Comparison of ENCODE assay signal across 7 mouse cellular contexts in the genomic region with DNA sequence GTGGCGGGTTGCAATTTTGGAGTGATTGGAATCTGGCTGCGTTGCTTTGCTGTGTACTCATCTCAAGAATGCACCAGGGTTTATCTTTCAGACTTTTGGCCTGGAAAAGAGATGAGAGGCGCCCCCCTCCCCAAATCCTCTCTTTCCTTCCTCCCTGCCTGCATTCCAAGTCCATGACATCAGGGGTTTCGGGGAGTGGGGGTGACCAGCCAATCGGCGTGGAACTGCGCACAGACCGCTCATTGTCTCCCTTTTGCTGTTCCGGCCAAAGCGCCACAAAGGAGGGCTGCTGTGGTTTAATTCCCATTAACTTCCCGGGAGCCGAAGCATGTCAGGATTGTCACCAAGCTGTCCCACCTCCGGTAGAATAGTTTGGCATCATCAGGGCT. TPM values are rescaled to one million over a fixed set of nuclear protein-coding genes. Genes with fewer than 3 reads are reported as not detected.
DNase-seq lines count a peak whose midpoint lies in the region; ATAC-seq lines count a peak whose summit lies in the region.

No protein-coding gene starts in this region.

- peak; percentile 63 for DNase-seq in adrenal gland, adult 8-10 months
- DNase-seq in embryo, embryonic 10.5 days (ENCODE audit: low spot score): peak; percentile 93
- peak; percentile 68 for DNase-seq in gastrocnemius, postnatal 25 days
- peak; percentile 37 to 52 for DNase-seq in left cerebral cortex, postnatal 14 days (ENCODE audit: low spot score in 2 of 2)
- peak; percentile 42 for DNase-seq in right cerebral cortex, postnatal 4 days

- peak overlapping the region; percentile 91 for H3K4me2 ChIP-seq in intestine, embryonic 15.5 days (replicated peaks)

- H3K9ac ChIP-seq in intestine, embryonic 15.5 days: peak overlapping the region; percentile 96

- WGBS in intestine, embryonic 15.5 days: under 1% methylated on average over 13 of the region's 13 CpGs

- H3K4me1 ChIP-seq in intestine, embryonic 15.5 days (replicated peaks): 0 out of 2 replicates have a peak, but pooled peaks cover 20% of the 10 kb centered on the region
- H3K4me1 ChIP-seq in megakaryocyte, embryonic 14.5 days: peaks cover 25% of the 10 kb centered on the region

- no peaks in the 10 kb centered on the region for H3K9me3 ChIP-seq in intestine, embryonic 15.5 days
- no peaks in the 10 kb centered on the region for H3K9me3 ChIP-seq in megakaryocyte, embryonic 14.5 days

- H3K36me3 ChIP-seq in intestine, embryonic 15.5 days: no peaks in the 10 kb centered on the region
- H3K36me3 ChIP-seq in megakaryocyte, embryonic 14.5 days (replicated peaks; ENCODE audit: low read length): no peaks in the 10 kb centered on the region

- no peaks in the 10 kb centered on the region for H3K27me3 ChIP-seq in intestine, embryonic 15.5 days (replicated peaks)
- peaks cover 47% of the 10 kb centered on the region for H3K27me3 ChIP-seq in megakaryocyte, embryonic 14.5 days (replicated peaks)

- peak; percentile 52 for ATAC-seq in intestine, embryonic 15.5 days

- H3K4me3 ChIP-seq in intestine, embryonic 15.5 days (replicated peaks): peak overlapping the region; percentile 73
- peak overlapping the region; percentile 92 for H3K4me3 ChIP-seq in megakaryocyte, embryonic 14.5 days (replicated peaks)

- peak overlapping the region; percentile 97 for H3K27ac ChIP-seq in intestine, embryonic 15.5 days

- intact Hi-C loops in left cerebral cortex, postnatal 14 days (cut with DNase I): loop anchor here (2.0 to 10.0 kb wide), 2 partner anchors 93 to 121 kb away; no protein-coding TSS in a partner anchor

RNA-seq across cellular contexts. Expression of a gene that starts 1.2 kb away (rescaled TPM):
- total RNA-seq in adrenal gland, adult 8-10 months (2022): 100 to 1,000 TPM; 268 to 287 (median 284) TPM
- 10 to 100 TPM; 28.0 to 29.2 TPM for total RNA-seq in gastrocnemius, postnatal 25 days (2021)
- 414 and 470 TPM in 2 replicates for polyA plus RNA-seq in intestine, embryonic 15.5 days (2015; fragmentation: Nextera tagmentation; extraction: Ambion mirVana)
- total RNA-seq in left cerebral cortex, postnatal 14 days (2021): 10 to 100 TPM; 65.0 to 67.9 TPM
- polyA plus RNA-seq in megakaryocyte, embryonic 14.5 days (2012; ENCODE audit: insufficient read depth, low replicate concordance): 2.6 TPM in 1 of 2 replicates, not detected in the other

Comparison
In these comparisons a context has a peak if more than half of its experiments do, and no peak if none do; other contexts are left out.
1. Peak in every context shown above with its lines: DNase-seq, ATAC-seq, H3K4me3 ChIP-seq and H3K27ac ChIP-seq.
2. DNase-seq: peak in every context shown above with its lines; median percentile 93 in embryo, embryonic 10.5 days; 68 in gastrocnemius, postnatal 25 days; 63 in adrenal gland, adult 8-10 months; 44 in left cerebral cortex, postnatal 14 days; 42 in right cerebral cortex, postnatal 4 days.